Mouse (Mus musculus): ENCODE measurements around the gene Mfap3.

DNA sequence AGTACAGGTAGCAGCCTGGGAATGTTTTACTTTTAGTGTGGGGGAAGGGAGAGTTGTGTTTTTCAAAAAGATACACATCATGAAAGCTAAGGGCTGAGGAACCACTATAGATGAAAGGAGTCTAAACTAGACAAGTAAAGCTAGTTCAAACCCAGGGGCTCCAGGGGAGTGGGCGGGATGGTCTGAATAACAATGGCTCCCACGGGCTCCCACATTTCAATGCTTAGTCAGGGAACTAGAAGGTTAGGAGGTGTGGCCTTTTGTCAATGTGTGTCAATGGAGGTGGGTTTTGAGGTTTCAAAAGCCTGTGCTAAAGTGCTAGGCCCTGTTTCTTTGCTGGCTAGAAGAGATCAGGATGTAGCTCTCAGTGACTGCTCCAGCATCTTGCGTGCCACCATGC, 20.8 kb upstream of the Mfap3 start:
- no peak for TF ChIP-seq POLR2A (IDR thresholded peaks at IDR 0.05; ENCODE audit: insufficient read length, low read depth)
- no peak for TF ChIP-seq CEBPB (IDR thresholded peaks at IDR 0.05; ENCODE audit: insufficient read depth, poor library complexity, severe bottlenecking)
- no peak for TF ChIP-seq TCF12 (IDR thresholded peaks at IDR 0.05; ENCODE audit: insufficient read depth, poor library complexity, severe bottlenecking)

Measured in myocyte (in vitro differentiated cells).